Mouse (Mus musculus) layer of hippocampus, adult 18-20 months (tissue): ENCODE results near the gene Kmt2e. TPM values are rescaled to one million over a fixed set of nuclear protein-coding genes. Genes with fewer than 3 reads are reported as not detected.
"Not testable (repeated sequence)": the region's sequence is repeated elsewhere in the genome, so short reads cannot be mapped to it uniquely, and the experiment has no call there.

ENCODE experiments used
- DNase-seq, 2 experiments: peaks; one replicate each; pipeline ENCODE4 v3.0.0; 2022; ENCODE audit warnings: low spot score in 2 of 2
- total RNA-seq, 2 experiments: library from RNA; stranded (reverse); gene quantifications; 2 replicates each; pipeline ENCODE4 v1.2.3; 2021

The Kmt2e gene
- total RNA-seq, 2 experiments from 2014 or later, result 81.4 to 84.0 TPM

- no peak for DNase-seq
Observed at GRCm38 (mm10) chr5:23431948-23432707, 2.1 kb upstream of the Kmt2e start.

- peak; percentile 99 for DNase-seq
Observed at GRCm38 (mm10) chr5:23432708-23433645, 1.3 kb upstream of the Kmt2e start.

- DNase-seq, result peak; percentile 59 to 77
Observed at GRCm38 (mm10) chr5:23434598-23435481, 599 bp downstream of the Kmt2e start.

- no peak for DNase-seq
Observed at GRCm38 (mm10) chr5:23435482-23436125, 1.4 kb downstream of the Kmt2e start.

GRCm38 (mm10) chr5:23436735-23437134 lies 2.5 kb downstream of the Kmt2e start:
- no peak for DNase-seq

- DNase-seq, result no peak
Observed at GRCm38 (mm10) chr5:23439857-23440256, 5.6 kb downstream of the Kmt2e start.

GRCm38 (mm10) chr5:23440572-23440971 lies 6.3 kb downstream of the Kmt2e start:
- DNase-seq, result no peak

- DNase-seq, result no peak
Observed at GRCm38 (mm10) chr5:23441916-23442315, 7.7 kb downstream of the Kmt2e start.

GRCm38 (mm10) chr5:23444411-23444810 lies 10.2 kb downstream of the Kmt2e start:
- no peak for DNase-seq

GRCm38 (mm10) chr5:23453561-23453960 lies 19.3 kb downstream of the Kmt2e start:
- not testable (repeated sequence) for DNase-seq

GRCm38 (mm10) chr5:23461688-23462087 lies 27.4 kb downstream of the Kmt2e start:
- peak in 1 of 2 experiments; percentile 21 for DNase-seq

GRCm38 (mm10) chr5:23464247-23464646 lies 30.0 kb downstream of the Kmt2e start:
- DNase-seq, result no peak

- DNase-seq, result no peak
Observed at GRCm38 (mm10) chr5:23464743-23465142, 30.5 kb downstream of the Kmt2e start.

GRCm38 (mm10) chr5:23466546-23466945 lies 32.3 kb downstream of the Kmt2e start:
- DNase-seq, result no peak

- DNase-seq, result no peak
Observed at GRCm38 (mm10) chr5:23473098-23473873, 39.0 kb downstream of the Kmt2e start.

GRCm38 (mm10) chr5:23483811-23484210 lies 49.6 kb downstream of the Kmt2e start:
- no peak for DNase-seq

GRCm38 (mm10) chr5:23489231-23489630 lies 55.0 kb downstream of the Kmt2e start:
- DNase-seq, result no peak

- no peak for DNase-seq
Observed at GRCm38 (mm10) chr5:23490797-23491196, 56.6 kb downstream of the Kmt2e start.

GRCm38 (mm10) chr5:23496396-23496795 lies 62.2 kb downstream of the Kmt2e start:
- no peak for DNase-seq

- peak in 1 of 2 experiments; percentile 55 for DNase-seq
Observed at GRCm38 (mm10) chr5:23496933-23497332, 62.7 kb downstream of the Kmt2e start.
